Mouse (Mus musculus) CH12.LX (cell line): ENCODE data around the gene Tgfb1. TPM values are rescaled to one million over a fixed set of nuclear protein-coding genes. Genes with fewer than 3 reads are reported as not detected.

Source experiments
- DNase-seq: peaks from one replicate; pipeline ENCODE4 v3.0.0-alpha.2; 2013; ENCODE audit errors: extremely low read depth
- H3K27ac ChIP-seq: 2 replicates; pipeline ENCODE4 v1.5.1; 2012; ENCODE audit warnings: low read depth, mild to moderate bottlenecking, control low read depth, moderate library complexity; ENCODE audit not compliant: insufficient read depth
- H3K27me3 ChIP-seq: replicated peaks from 2 replicates; pipeline ENCODE3; 2012; ENCODE audit warnings: inconsistent platforms
- H3K36me3 ChIP-seq, 2 experiments: replicated peaks in 1 of 2; 2 replicates each; pipeline versions ENCODE3 to v1.6.1; 2012; ENCODE audit warnings: inconsistent platforms in 1 of 2, low read length in 1 of 2, mild to moderate bottlenecking in 1 of 2, mixed read lengths in 1 of 2, moderate library complexity in 1 of 2; ENCODE audit not compliant: control insufficient read depth in 1 of 2, insufficient read depth in 1 of 2
- H3K4me1 ChIP-seq, 2 experiments: 2 replicates each; pipeline ENCODE4 v1.6.1; 2012; ENCODE audit warnings: inconsistent platforms in 1 of 2, moderate library complexity in 1 of 2; ENCODE audit not compliant: insufficient read depth in 2 of 2, control insufficient read depth in 1 of 2
- H3K4me2 ChIP-seq: 2 replicates; pipeline ENCODE4 v1.6.1; 2012; ENCODE audit warnings: low read depth, mild to moderate bottlenecking, control low read depth; ENCODE audit not compliant: poor library complexity, insufficient read depth, severe bottlenecking
- H3K4me3 ChIP-seq, 3 experiments: fragments of 150-350 bp in 1 of 3; sonication (generic) in 1 of 3; replicated peaks in 1 of 3; 2 replicates each; pipeline versions ENCODE3 to v1.5.1; 2011 to 2012; ENCODE audit warnings: low read depth in 2 of 3, low read length in 2 of 3, mild to moderate bottlenecking in 2 of 3, moderate library complexity in 2 of 3, control low read depth in 1 of 3, improper control_type of control experiment in 1 of 3, inconsistent platforms in 1 of 3, mixed read lengths in 1 of 3; ENCODE audit not compliant: poor library complexity in 1 of 3
- H3K79me2 ChIP-seq: replicated peaks from 2 replicates; pipeline ENCODE4 v1.6.1; 2012; ENCODE audit warnings: mild to moderate bottlenecking, moderate library complexity; ENCODE audit not compliant: control insufficient read depth, poor library complexity, insufficient read depth, severe bottlenecking; ENCODE audit errors: extremely low read depth
- H3K9ac ChIP-seq: 2 replicates; pipeline ENCODE4 v1.6.1; 2012; ENCODE audit warnings: low read depth, mild to moderate bottlenecking, control low read depth, moderate library complexity; ENCODE audit not compliant: insufficient read depth
- H3K9me3 ChIP-seq: replicated peaks from 2 replicates; pipeline ENCODE3; 2012; ENCODE audit warnings: low read length, inconsistent platforms, mixed read lengths
- BHLHE40 ChIP-seq: IDR thresholded peaks from 2 replicates; pipeline ENCODE4 v1.6.1; 2011; ENCODE audit warnings: mild to moderate bottlenecking, low read depth, low read length, improper control_type of control experiment
- CHD1 ChIP-seq: IDR thresholded peaks from 2 replicates; pipeline ENCODE4 v1.6.1; 2012; ENCODE audit warnings: low read depth, low read length, improper control_type of control experiment, inconsistent platforms
- CHD2 ChIP-seq: IDR thresholded peaks from 2 replicates; pipeline ENCODE4 v1.6.1; 2011; ENCODE audit warnings: low read length, improper control_type of control experiment
- CTCF ChIP-seq, 2 experiments: IDR thresholded peaks in 1 of 2; conservative IDR thresholded peaks in 1 of 2; 2 replicates each; pipeline ENCODE4 v1.5.1; 2011 to 2012; ENCODE audit warnings: low read depth in 2 of 2, low read length in 2 of 2, improper control_type of control experiment in 1 of 2, inconsistent platforms in 1 of 2, mild to moderate bottlenecking in 1 of 2, moderate library complexity in 1 of 2
- EP300 ChIP-seq: IDR thresholded peaks from 2 replicates; pipeline ENCODE4 v1.6.1; 2011; ENCODE audit warnings: low read length, improper control_type of control experiment
- GABPA ChIP-seq: IDR thresholded peaks from 2 replicates; pipeline ENCODE4 v1.6.1; 2012; ENCODE audit warnings: low read depth, low read length, improper control_type of control experiment, inconsistent platforms; ENCODE audit not compliant: insufficient replicate concordance
- HCFC1 ChIP-seq: IDR thresholded peaks from 2 replicates; pipeline ENCODE4 v1.6.1; 2012; ENCODE audit warnings: low read depth, mild to moderate bottlenecking, inconsistent platforms, low read length, improper control_type of control experiment
- JUN ChIP-seq: IDR thresholded peaks from 2 replicates; pipeline ENCODE4 v1.6.1; 2011; ENCODE audit warnings: low read depth, mild to moderate bottlenecking, low read length, improper control_type of control experiment, moderate library complexity; ENCODE audit not compliant: insufficient read depth
- JUND ChIP-seq: conservative IDR thresholded peaks from 2 replicates; pipeline ENCODE4 v1.6.1; 2011; ENCODE audit warnings: low read depth, low read length, improper control_type of control experiment
- KAT2A ChIP-seq: IDR thresholded peaks from 2 replicates; pipeline ENCODE4 v1.6.1; 2012; ENCODE audit warnings: low read length, improper control_type of control experiment, inconsistent platforms; ENCODE audit not compliant: insufficient replicate concordance
- MAFK ChIP-seq: IDR thresholded peaks from 2 replicates; pipeline ENCODE4 v1.6.1; 2011; ENCODE audit warnings: low read length, improper control_type of control experiment; ENCODE audit not compliant: insufficient replicate concordance
- MAZ ChIP-seq: IDR thresholded peaks from 2 replicates; pipeline ENCODE4 v1.6.1; 2012; ENCODE audit warnings: low read depth, mild to moderate bottlenecking, inconsistent platforms, low read length, improper control_type of control experiment, moderate library complexity
- MXI1 ChIP-seq: IDR thresholded peaks from 2 replicates; pipeline ENCODE4 v1.6.1; 2011; ENCODE audit warnings: mild to moderate bottlenecking, low read depth, low read length, improper control_type of control experiment
- MYC ChIP-seq: IDR thresholded peaks from 2 replicates; pipeline ENCODE4 v1.6.1; 2011; ENCODE audit warnings: low read depth, mild to moderate bottlenecking, improper control_type of control experiment, low read length
- NELFE ChIP-seq: IDR thresholded peaks from 2 replicates; pipeline ENCODE4 v1.6.1; 2011; ENCODE audit warnings: low read depth, low read length, improper control_type of control experiment
- NRF1 ChIP-seq: IDR thresholded peaks from 2 replicates; pipeline ENCODE4 v1.6.1; 2014; ENCODE audit warnings: low read depth, mild to moderate bottlenecking, inconsistent platforms, low read length, improper control_type of control experiment, moderate library complexity
- POLR2A ChIP-seq: IDR thresholded peaks from 2 replicates; pipeline ENCODE4 v1.6.1; 2011; ENCODE audit warnings: low read depth, mild to moderate bottlenecking, improper control_type of control experiment, low read length
- RAD21 ChIP-seq: IDR thresholded peaks from 2 replicates; pipeline ENCODE4 v1.6.1; 2011; ENCODE audit warnings: low read depth, mild to moderate bottlenecking, low read length, improper control_type of control experiment, moderate library complexity
- TBP ChIP-seq: conservative IDR thresholded peaks from 2 replicates; pipeline ENCODE4 v1.6.1; 2011; ENCODE audit warnings: low read depth, low read length, improper control_type of control experiment
- USF1 ChIP-seq: IDR thresholded peaks from 2 replicates; pipeline ENCODE4 v1.6.1; 2014; ENCODE audit warnings: low read depth, mild to moderate bottlenecking, inconsistent platforms, low read length, improper control_type of control experiment
- ZC3H11A ChIP-seq: IDR thresholded peaks from 2 replicates; pipeline ENCODE4 v1.6.1; 2012; ENCODE audit warnings: low read depth, mild to moderate bottlenecking, inconsistent platforms, low read length, improper control_type of control experiment
- ZMIZ1 ChIP-seq: IDR thresholded peaks from 2 replicates; pipeline ENCODE4 v1.6.1; 2012; ENCODE audit warnings: low read depth, mild to moderate bottlenecking, inconsistent platforms, low read length, improper control_type of control experiment
- ZNF384 ChIP-seq: IDR thresholded peaks from 2 replicates; pipeline ENCODE4 v1.6.1; 2012; ENCODE audit warnings: low read depth, low read length, improper control_type of control experiment, inconsistent platforms
- dilution Hi-C: fragments of 300-500 bp; cut with MboI; formaldehyde crosslinking; loops from 2 replicates; pipeline ENCODE4 v1.14.3; 2020; ENCODE audit warnings: low sequenced_read_pairs; ENCODE audit not compliant: extremely low pct_unique_long_range_greater_than_20kb, extremely low pct_ligation_motif_present
- in situ Hi-C: fragments of 300-500 bp; cut with MboI; formaldehyde crosslinking; loops from 3 replicates; pipeline ENCODE4 v1.14.3; 2019; ENCODE audit warnings: low sequenced_read_pairs, low pct_ligation_motif_present, low pct_unique_long_range_greater_than_20kb, mixed read lengths
- polyA plus RNA-seq: library from polyadenylated mRNA; unstranded; fragments of >175 nt; gene quantifications from 2 replicates; pipeline ENCODE4 v1.2.1, GENCODE M21; 2012; ENCODE audit warnings: low read depth; ENCODE audit not compliant: insufficient read length
- total RNA-seq, 2 experiments: library from RNA; depleted of rRNA; stranded (reverse); fragments of 300-350 nt in 1 of 2; fragments of >200 nt in 1 of 2; gene quantifications; 2 replicates each; pipeline ENCODE4 v1.2.3; 2012 to 2014

Gene Tgfb1
- total and polyA plus RNA-seq, 3 experiments: 9.2 to 109 (median 25.9) TPM

GRCm38 (mm10) chr7:25700732-25701131 is 13.9 kb downstream of the Tgfb1 start:
- no peak overlapping the region for H3K27ac ChIP-seq
- no peaks in the 10 kb centered on the region for H3K79me2 ChIP-seq
- no peaks in the 10 kb centered on the region for H3K27me3 ChIP-seq
- peaks cover 65 to 88% of the 10 kb centered on the region in 2 experiments for H3K36me3 ChIP-seq
- dilution Hi-C loops: no loop called here
- TF ChIP-seq BHLHE40 (no peak), ZNF384 (no peak), CHD1 (no peak), ZMIZ1 (no peak), CTCF (conservative IDR thresholded peaks at IDR 0.05 in 1 of 2, IDR thresholded peaks at IDR 0.05 in 1 of 2; ENCODE audit: low read depth in 2 of 2, low read length in 2 of 2) (peak in 1 of 2 experiments; percentile 20; a peak in 1 of 4 replicates), HCFC1 (no peak)
- TF ChIP-seq, all 38 proteins: peak for 1
- Histone ChIP-seq H3K4me2 (no peak overlapping the region), H3K4me3 (no peak overlapping the region), H3K9ac (no peak overlapping the region), H3K4me1 (peaks cover 3 to 9% of the 10 kb centered on the region in 2 experiments), H3K9me3 (peaks cover 27% of the 10 kb centered on the region)
- in situ Hi-C loops: no loop called here
- no peak for DNase-seq

- TF ChIP-seq KAT2A (no peak), RAD21 (peak; percentile 8), CTCF (conservative IDR thresholded peaks at IDR 0.05 in 1 of 2, IDR thresholded peaks at IDR 0.05 in 1 of 2; ENCODE audit: low read depth in 2 of 2, low read length in 2 of 2) (peak in 1 of 2 experiments; percentile 19; a peak in 2 of 4 replicates)
- TF ChIP-seq, all 38 proteins: peak for 2
- Histone ChIP-seq H3K9ac (no peak overlapping the region), H3K27ac (no peak overlapping the region), H3K4me2 (no peak overlapping the region), H3K36me3 (peaks cover 62 to 90% of the 10 kb centered on the region in 2 experiments), H3K9me3 (peaks cover 27% of the 10 kb centered on the region), H3K4me3 (no peak overlapping the region), H3K4me1 (peaks cover 13 to 25% of the 10 kb centered on the region in 2 experiments), H3K27me3 (no peaks in the 10 kb centered on the region), H3K79me2 (no peaks in the 10 kb centered on the region)
- dilution Hi-C loops (no loop called here), in situ Hi-C loops (no loop called here)
- no peak for DNase-seq
Measured at GRCm38 (mm10) chr7:25702350-25702749, 15.5 kb downstream of the Tgfb1 start.

GRCm38 (mm10) chr7:25703793-25704494 is 17.1 kb downstream of the Tgfb1 start:
- dilution Hi-C loops (no loop called here), in situ Hi-C loops (no loop called here)
- TF ChIP-seq TBP (no peak), ZMIZ1 (no peak), JUN (no peak), ZC3H11A (no peak), ZNF384 (no peak), HCFC1 (no peak), USF1 (no peak), NELFE (no peak), JUND (no peak), KAT2A (no peak), BHLHE40 (no peak), POLR2A (no peak), EP300 (no peak), MXI1 (no peak), NRF1 (no peak), MYC (no peak), GABPA (no peak), MAZ (no peak), CHD2 (no peak), MAFK (no peak)
- Histone ChIP-seq H3K4me3 (no peak overlapping the region), H3K4me2 (no peak overlapping the region), H3K4me1 (peaks cover 19 to 41% of the 10 kb centered on the region in 2 experiments), H3K27me3 (no peaks in the 10 kb centered on the region), H3K79me2 (no peaks in the 10 kb centered on the region), H3K27ac (no peak overlapping the region), H3K9ac (no peak overlapping the region), H3K9me3 (peaks cover 25% of the 10 kb centered on the region), H3K36me3 (peaks cover 50 to 87% of the 10 kb centered on the region in 2 experiments)
- DNase-seq: no peak
